Mouse (Mus musculus): ENCODE results near the gene Kcnj12.

DNA sequence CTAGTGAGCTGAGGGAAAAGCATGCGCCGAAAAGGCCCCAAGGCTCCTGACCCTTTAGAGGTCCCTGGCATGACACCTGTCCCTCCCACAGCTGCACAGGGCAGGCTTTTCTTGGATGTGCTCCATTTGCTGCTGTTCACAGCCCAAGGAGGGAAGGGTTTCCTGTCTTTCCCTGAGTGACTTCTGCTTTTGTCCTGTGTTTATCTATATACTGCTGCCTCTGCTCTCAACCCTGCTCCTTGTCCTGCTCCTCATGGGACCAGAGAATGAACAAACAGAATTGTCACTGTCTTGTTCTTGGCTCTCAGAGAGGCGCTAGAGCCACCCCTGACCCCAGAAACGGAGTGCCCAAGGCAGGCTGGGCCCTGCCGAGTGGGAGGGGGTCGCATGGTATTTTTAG lies 17.0 kb upstream of the Kcnj12 start:
- no peak for TF ChIP-seq RAD21 (IDR thresholded peaks at IDR 0.05; ENCODE audit: low read depth, low read length)
- no peak for TF ChIP-seq ETS1 (IDR thresholded peaks at IDR 0.05; ENCODE audit: low read depth, low read length)
- no peak for TF ChIP-seq CTCF (IDR thresholded peaks at IDR 0.05 in 2 of 3, conservative IDR thresholded peaks at IDR 0.05 in 1 of 3; ENCODE audit: control insufficient read depth in 1 of 3, insufficient read depth in 1 of 3, low read depth in 2 of 3, low read length in 3 of 3, poor library complexity in 1 of 3, severe bottlenecking in 1 of 3)
- TF ChIP-seq ZC3H11A (IDR thresholded peaks at IDR 0.05; ENCODE audit: low read depth, low read length) = no peak
- no peak for TF ChIP-seq ZMIZ1 (IDR thresholded peaks at IDR 0.05; ENCODE audit: low read depth, low read length)
